Mouse (Mus musculus): Measurements from ENCODE around the gene AU040320.

The AU040320 gene

GRCm38 (mm10) chr4:126782996-126783395 lies 29.7 kb downstream of the AU040320 start:
- no peak for DNase-seq (ENCODE audit: low read depth, low spot score)

- DNase-seq (ENCODE audit: low read depth, low spot score): no peak
Measured at GRCm38 (mm10) chr4:126792341-126793102, 39.2 kb downstream of the AU040320 start.

- no peak for DNase-seq (ENCODE audit: low read depth, low spot score)
Measured at GRCm38 (mm10) chr4:126802174-126802573, 48.8 kb downstream of the AU040320 start.

- no peak for DNase-seq (ENCODE audit: low read depth, low spot score)
Measured at GRCm38 (mm10) chr4:126803268-126803873, 50.0 kb downstream of the AU040320 start.

GRCm38 (mm10) chr4:126805741-126806140 lies 52.4 kb downstream of the AU040320 start:
- DNase-seq (ENCODE audit: low read depth, low spot score): no peak

- DNase-seq (ENCODE audit: low read depth, low spot score): no peak
Measured at GRCm38 (mm10) chr4:126806692-126807427, 53.5 kb downstream of the AU040320 start.

GRCm38 (mm10) chr4:126810566-126810965 lies 57.2 kb downstream of the AU040320 start:
- DNase-seq (ENCODE audit: low read depth, low spot score): no peak

GRCm38 (mm10) chr4:126813212-126813611 lies 59.9 kb downstream of the AU040320 start:
- DNase-seq (ENCODE audit: low read depth, low spot score): no peak

- no peak for DNase-seq (ENCODE audit: low read depth, low spot score)
Measured at GRCm38 (mm10) chr4:126814854-126815253, 61.5 kb downstream of the AU040320 start.

GRCm38 (mm10) chr4:126822891-126823882 lies 69.8 kb downstream of the AU040320 start:
- DNase-seq (ENCODE audit: low read depth, low spot score): no peak

GRCm38 (mm10) chr4:126823917-126824316 lies 70.6 kb downstream of the AU040320 start:
- DNase-seq (ENCODE audit: low read depth, low spot score): no peak

GRCm38 (mm10) chr4:126831122-126831521 lies 77.8 kb downstream of the AU040320 start:
- DNase-seq (ENCODE audit: low read depth, low spot score): no peak

GRCm38 (mm10) chr4:126838799-126839198 lies 85.5 kb downstream of the AU040320 start:
- no peak for DNase-seq (ENCODE audit: low read depth, low spot score)

GRCm38 (mm10) chr4:126839873-126840272 lies 86.5 kb downstream of the AU040320 start:
- peak; percentile 82 for DNase-seq (ENCODE audit: low read depth, low spot score)

- no peak for DNase-seq (ENCODE audit: low read depth, low spot score)
Measured at GRCm38 (mm10) chr4:126840996-126841560, 87.7 kb downstream of the AU040320 start.

- DNase-seq (ENCODE audit: low read depth, low spot score): no peak
Measured at GRCm38 (mm10) chr4:126842911-126843310, 89.6 kb downstream of the AU040320 start.

- no peak for DNase-seq (ENCODE audit: low read depth, low spot score)
Measured at GRCm38 (mm10) chr4:126845664-126846063, 92.3 kb downstream of the AU040320 start.

GRCm38 (mm10) chr4:126846971-126847370 lies 93.6 kb downstream of the AU040320 start:
- no peak for DNase-seq (ENCODE audit: low read depth, low spot score)

- DNase-seq (ENCODE audit: low read depth, low spot score): no peak
Measured at GRCm38 (mm10) chr4:126850019-126850777, 96.9 kb downstream of the AU040320 start.

GRCm38 (mm10) chr4:126850778-126851080 lies 97.4 kb downstream of the AU040320 start:
- no peak for DNase-seq (ENCODE audit: low read depth, low spot score)
